Mouse (Mus musculus) kidney, adult 9 months (tissue): Measurements from ENCODE around the gene Gm13420.
"Not testable (repeated sequence)": the region's sequence is repeated elsewhere in the genome, so short reads cannot be mapped to it uniquely, and the experiment has no call there.

Experiments
- DNase-seq: peaks from one replicate; pipeline ENCODE4 v3.0.0; 2022

Gene Gm13420

DNA sequence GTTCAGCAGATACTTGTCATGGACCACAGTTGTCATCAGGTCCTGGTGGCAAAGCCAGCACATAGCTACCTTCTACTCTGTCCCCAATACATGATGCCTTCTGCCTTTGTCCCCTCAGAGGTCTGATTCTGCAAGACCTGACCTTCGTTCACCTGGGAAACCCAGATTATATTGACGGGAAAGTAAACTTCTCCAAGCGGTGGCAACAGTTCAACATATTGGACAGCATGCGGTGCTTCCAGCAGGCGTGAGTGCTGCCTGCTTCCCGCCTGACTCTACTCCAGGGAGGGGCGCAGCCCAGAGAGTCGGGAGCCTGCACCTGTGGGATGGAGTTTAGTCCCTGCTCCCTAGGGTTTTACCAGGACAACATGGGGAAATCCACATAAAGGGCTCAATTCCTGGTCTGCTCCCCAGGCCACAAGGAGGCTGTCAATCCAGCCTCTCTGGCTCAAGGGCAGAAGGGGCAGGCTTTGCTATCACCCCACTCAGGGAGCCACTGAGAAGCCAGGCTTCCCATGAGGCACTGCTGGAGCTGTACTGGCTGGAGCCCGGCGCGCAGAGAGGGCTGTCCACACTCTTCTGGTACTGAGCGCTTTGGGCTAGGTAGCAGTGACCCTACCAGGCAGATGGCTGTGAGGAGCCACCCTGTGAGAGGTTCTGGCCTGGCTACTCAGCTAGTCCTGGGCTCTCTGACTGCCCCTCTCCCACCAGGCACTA lies 14.1 kb downstream of the Gm13420 start:
- DNase-seq = no peak

DNA sequence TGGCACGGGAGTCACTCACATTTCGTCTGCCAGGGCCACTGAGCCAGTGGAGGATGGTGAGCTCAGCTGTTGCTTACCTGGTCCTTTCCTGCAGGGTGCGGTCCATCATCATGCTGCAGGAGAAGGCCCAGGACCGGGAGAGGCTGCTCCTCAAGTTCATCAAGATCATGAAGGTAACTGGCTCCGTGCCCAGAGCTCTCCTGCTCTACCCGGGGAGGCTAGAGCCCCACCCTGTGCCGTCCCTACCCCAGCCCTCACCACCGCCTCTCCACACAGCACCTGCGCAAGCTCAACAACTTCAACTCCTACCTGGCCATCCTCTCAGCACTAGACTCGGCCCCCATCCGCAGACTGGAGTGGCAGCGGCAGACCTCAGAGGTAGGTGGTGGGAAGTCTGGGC lies 15.8 kb downstream of the Gm13420 start:
- DNase-seq = no peak

- no peak for DNase-seq
Measured at GRCm38 (mm10) chr2:29733348-29733747, 18.1 kb downstream of the Gm13420 start.

DNA sequence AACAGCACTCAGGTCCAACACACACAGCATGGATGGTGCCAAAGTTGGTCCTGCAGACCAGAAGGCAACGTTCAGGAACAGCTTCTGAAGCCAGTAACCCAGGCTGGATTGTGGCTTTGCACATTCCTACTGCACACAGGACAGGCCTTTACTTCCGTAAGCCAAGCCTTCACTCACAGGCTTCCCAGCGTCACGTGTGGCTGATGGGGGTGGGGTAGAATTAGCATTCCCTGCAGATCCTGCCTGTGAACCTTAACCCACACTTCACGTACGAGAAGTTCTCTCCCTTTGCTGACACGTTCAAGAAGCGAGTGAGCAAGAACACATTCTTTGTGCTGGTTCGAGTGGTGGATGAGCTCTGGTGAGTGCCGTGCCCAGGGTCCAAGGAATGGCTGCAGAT lies 18.9 kb downstream of the Gm13420 start:
- DNase-seq = peak; percentile 40

- DNase-seq = peak; percentile 63
Measured at GRCm38 (mm10) chr2:29731545-29731944, 19.9 kb downstream of the Gm13420 start.

- no peak for DNase-seq
Measured at GRCm38 (mm10) chr2:29729500-29729899, 22.0 kb downstream of the Gm13420 start.

DNA sequence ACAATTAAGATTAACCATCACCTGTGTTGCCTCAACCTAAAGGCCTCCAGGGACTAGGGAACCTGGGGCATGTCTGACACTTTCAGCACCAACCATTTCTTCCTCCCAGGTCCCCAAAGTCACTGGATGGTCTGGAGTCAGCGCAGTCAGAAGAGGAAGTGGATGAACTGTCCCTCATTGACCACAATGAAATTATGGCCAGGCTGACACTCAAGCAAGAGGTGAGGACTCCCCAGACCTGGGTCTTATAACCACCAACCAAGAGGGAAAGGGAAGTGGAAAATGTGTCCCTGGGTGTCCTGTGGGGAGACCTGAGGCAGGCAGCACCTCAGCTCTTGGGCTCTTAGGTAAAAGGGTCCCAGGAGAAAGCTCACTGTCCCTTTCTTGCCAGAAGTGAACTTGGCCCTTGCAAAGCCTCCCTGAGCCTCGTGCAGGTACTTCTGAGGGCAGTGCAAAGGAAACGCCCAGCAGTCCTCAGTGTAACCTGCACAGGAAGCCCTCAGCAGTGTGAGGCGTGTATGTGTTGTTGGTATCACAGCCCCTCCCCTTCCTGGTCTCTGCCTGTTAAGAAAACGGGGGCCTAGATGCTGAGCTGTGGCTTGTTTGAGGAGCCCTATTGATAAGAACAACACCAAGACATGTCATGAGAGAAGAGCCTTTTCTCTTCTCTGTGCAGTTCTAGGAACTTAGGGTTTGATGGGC lies 26.7 kb downstream of the Gm13420 start:
- DNase-seq = no peak

- DNase-seq = no peak
Measured at GRCm38 (mm10) chr2:29723132-29723531, 28.4 kb downstream of the Gm13420 start.

DNA sequence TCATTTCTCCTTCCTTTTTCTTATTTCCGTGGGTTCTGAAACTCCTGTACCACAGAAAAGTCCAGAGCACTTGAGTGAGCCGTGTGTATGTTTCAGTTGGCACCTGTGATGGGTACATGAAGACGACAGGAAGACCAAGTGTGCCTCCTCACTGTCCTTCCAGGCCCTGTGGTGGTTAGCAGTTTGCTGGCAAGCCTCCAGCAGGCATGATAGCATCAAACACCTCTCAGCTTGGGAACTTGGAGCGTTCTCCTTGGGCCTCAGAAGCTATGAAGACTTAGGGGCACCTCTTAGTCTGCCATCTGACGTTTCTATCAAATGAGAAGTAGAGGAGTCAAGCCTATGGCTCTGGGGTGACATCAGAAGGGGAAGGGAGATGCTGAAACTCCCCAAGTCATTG lies 32.9 kb downstream of the Gm13420 start:
- no peak for DNase-seq

GRCm38 (mm10) chr2:29716691-29717090 lies 34.8 kb downstream of the Gm13420 start:
- peak; percentile 72 for DNase-seq

GRCm38 (mm10) chr2:29716143-29716542 lies 35.3 kb downstream of the Gm13420 start:
- no peak for DNase-seq

DNA sequence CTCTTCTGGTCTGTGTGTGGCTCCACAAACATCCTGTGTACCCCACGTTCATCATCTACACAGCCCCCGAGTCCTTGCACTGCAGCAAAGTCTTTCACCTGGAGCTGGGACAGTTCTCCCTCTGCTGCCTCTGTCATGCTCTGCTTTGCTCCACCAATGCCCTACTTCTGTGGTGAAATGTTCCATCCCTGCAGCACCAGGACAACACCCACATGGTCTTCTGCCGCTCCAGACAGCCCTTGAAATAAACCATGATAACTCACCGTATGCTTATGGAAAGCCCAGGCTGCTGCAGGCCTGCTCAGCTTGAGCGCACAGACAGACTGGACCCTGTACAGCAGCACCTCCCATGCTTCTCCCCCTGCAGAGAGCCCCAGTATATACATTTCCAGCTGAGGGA lies 37.4 kb downstream of the Gm13420 start:
- DNase-seq = no peak

GRCm38 (mm10) chr2:29713501-29713900 lies 38.0 kb downstream of the Gm13420 start:
- no peak for DNase-seq

GRCm38 (mm10) chr2:29711877-29712276 lies 39.6 kb downstream of the Gm13420 start:
- no peak for DNase-seq

DNA sequence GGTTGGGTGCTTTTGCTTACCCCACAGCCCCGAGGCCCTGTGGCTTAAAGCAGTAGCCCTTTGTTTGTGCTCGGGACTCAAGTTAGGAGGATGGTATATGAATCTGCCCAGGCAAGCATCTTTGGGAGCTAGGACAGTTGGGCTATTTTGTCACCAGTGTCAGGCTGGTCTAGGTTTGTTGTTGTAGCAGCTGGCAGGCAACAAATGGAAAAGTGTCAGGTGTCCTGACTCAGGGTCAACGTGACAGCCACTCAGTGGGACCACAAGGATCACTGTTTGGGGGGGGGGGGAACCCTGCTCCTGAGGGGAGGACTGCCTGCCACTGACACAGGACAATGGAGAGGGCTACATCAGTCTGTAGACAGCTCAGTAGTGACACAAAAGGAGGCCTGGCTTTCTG lies 40.4 kb downstream of the Gm13420 start:
- DNase-seq = no peak

DNA sequence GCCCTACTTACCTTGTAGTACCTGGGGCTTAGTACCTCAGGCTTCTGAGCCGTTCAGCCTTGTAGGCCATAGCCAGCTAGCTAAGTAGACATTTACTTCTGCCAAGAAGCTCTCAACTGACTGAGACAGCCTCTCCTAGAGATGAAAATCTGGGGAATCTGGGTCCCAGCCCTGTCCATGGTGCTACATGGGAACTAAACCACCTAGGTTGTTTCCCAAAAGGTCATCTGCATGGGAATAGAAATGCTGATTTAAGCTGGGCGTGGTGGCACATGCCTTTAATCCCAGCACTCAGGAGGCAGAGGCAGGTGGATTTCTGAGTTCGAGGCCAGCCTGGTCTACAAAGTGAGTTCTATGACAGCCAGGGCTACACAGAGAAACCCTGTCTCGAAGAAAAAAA lies 43.3 kb downstream of the Gm13420 start:
- not testable (repeated sequence) for DNase-seq

- no peak for DNase-seq
Measured at GRCm38 (mm10) chr2:29707731-29708130, 43.8 kb downstream of the Gm13420 start.

- DNase-seq = no peak
Measured at GRCm38 (mm10) chr2:29706726-29707620, 44.5 kb downstream of the Gm13420 start.

- DNase-seq = no peak
Measured at GRCm38 (mm10) chr2:29705493-29705892, 46.0 kb downstream of the Gm13420 start.

DNA sequence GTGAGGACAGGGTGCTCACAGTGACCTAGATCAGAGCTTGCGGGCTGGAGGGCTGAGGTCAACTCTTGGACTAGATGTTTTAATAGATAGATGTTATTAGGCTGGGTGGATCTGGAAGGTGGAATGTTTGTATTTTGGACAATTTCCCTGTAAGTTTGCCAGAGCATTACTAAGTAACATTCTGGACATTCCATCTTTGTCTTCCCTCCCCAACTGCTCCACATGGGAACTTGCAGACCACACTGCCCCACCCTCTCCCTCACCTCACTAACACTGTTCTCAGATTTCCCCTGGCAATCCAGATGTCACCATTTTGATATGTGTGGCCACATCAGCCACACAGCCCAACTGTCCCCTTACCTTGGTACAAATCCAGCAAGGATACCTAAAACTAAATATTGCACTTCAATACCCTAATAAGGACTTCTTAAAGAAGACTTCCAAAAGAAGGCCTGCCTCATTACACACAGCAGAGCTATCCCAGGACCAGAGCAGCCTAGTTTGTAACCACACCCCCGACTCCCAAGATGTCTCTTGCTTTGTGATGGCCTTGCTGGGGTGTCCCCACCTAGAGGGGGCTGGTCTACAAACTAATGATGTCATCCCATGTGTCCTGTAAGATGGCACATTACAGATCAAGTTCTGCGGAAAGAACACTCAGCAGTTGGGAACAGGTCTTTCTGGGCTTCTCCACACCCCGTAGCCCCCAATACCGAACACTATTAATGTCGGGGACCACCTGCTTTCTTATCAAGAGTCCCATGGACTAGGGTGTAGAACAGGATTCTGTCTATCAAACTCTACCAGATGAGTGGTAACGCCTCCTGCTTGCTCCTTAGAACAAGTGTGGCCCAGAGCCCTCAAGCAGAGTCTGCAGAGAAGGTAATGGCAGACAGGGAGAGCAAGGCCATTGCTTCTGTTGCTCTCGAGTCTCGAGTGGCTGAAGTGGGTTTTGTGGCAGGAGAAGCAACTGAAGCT lies 48.1 kb downstream of the Gm13420 start:
- DNase-seq = no peak

GRCm38 (mm10) chr2:29702189-29702588 lies 49.3 kb downstream of the Gm13420 start:
- no peak for DNase-seq

DNA sequence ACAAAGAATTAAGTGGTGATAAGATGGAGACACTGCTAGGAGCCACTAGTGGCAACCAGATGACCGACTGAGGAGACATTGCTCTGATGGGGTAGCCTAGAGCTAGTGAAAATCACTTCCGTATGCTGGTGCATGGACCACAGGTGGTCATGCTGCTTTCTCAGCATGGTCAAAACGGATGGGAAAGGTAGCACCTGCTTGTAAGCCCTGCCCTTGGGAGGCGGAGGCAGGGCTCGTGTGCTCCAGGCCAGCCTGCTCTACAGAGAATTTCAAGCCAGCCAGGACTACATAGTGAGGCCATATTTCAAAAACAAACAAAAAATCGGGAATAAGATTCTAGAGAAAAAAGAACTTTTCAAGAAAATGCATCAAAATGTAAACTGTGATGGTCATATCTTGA lies 50.1 kb downstream of the Gm13420 start:
- DNase-seq = no peak
